Mouse (Mus musculus) G1E (cell line): ENCODE data around the gene Megf9. TPM values are rescaled to one million over a fixed set of nuclear protein-coding genes. Genes with fewer than 3 reads are reported as not detected.

Experiments
- ATAC-seq: 2 replicates; pipeline ENCODE4 v1.8.0; 2016; ENCODE audit warnings: mild to moderate bottlenecking; ENCODE audit not compliant: insufficient number of reproducible peaks, poor library complexity, low FRiP score, severe bottlenecking; ENCODE audit errors: extremely low read depth
- DNase-seq: peaks from one replicate; pipeline ENCODE4 v3.0.0; 2012; ENCODE audit warnings: low spot score
- H3K27me3 ChIP-seq: 2 replicates; pipeline ENCODE4 v1.6.1; 2012; ENCODE audit warnings: mild to moderate bottlenecking, low read length, inconsistent platforms; ENCODE audit not compliant: insufficient read depth
- H3K36me3 ChIP-seq: replicated peaks from 2 replicates; pipeline ENCODE3; 2012; ENCODE audit warnings: mild to moderate bottlenecking, inconsistent platforms
- H3K4me1 ChIP-seq: 2 replicates; pipeline ENCODE4 v1.6.1; 2012; ENCODE audit warnings: low read depth, low read length, inconsistent platforms, mixed read lengths; ENCODE audit not compliant: insufficient read depth
- H3K4me3 ChIP-seq: 2 replicates; pipeline ENCODE4 v1.5.1; 2012; ENCODE audit warnings: low read depth, mild to moderate bottlenecking, inconsistent platforms, low read length, moderate library complexity, mixed read lengths
- H3K9me3 ChIP-seq: replicated peaks from 2 replicates; pipeline ENCODE4 v1.6.1; 2012; ENCODE audit warnings: inconsistent platforms
- CTCF ChIP-seq: IDR thresholded peaks from 2 replicates; pipeline ENCODE4 v1.5.1; 2012; ENCODE audit warnings: low read depth, low read length, inconsistent platforms, mixed read lengths
- GATA1 ChIP-seq: IDR thresholded peaks from 2 replicates; pipeline ENCODE4 v1.6.1; 2012; ENCODE audit warnings: borderline replicate concordance, low read length, inconsistent platforms, mixed read lengths
- GATA2 ChIP-seq: IDR thresholded peaks from 2 replicates; pipeline ENCODE4 v1.6.1; 2012; ENCODE audit warnings: low read depth, low read length, inconsistent platforms, borderline replicate concordance
- POLR2AphosphoS5 ChIP-seq: IDR thresholded peaks from 2 replicates; pipeline ENCODE4 v1.6.1; 2012; ENCODE audit warnings: low read depth, low read length, inconsistent platforms; ENCODE audit not compliant: insufficient replicate concordance
- TAL1 ChIP-seq: conservative IDR thresholded peaks from 2 replicates; pipeline ENCODE4 v1.6.1; 2012; ENCODE audit warnings: low read depth, low read length, inconsistent platforms, mixed read lengths
- polyA plus RNA-seq: library from polyadenylated mRNA; stranded (reverse); fragments of >175 nt; gene quantifications from 2 replicates; pipeline ENCODE4 v1.2.3, GENCODE M21; 2012
- total RNA-seq, 2 experiments: library from RNA; stranded (forward) in 1 of 2; stranded (reverse) in 1 of 2; fragments of 200-1000 nt in 1 of 2; fragments of >200 nt in 1 of 2; fragmentation: Nextera tagmentation in 1 of 2; gene quantifications; 2 replicates each; pipeline ENCODE4 v1.2.3; 2014 to 2017

Megf9 gene
- total and polyA plus RNA-seq, 3 experiments = under 0.01 TPM; not detected in 2

DNA sequence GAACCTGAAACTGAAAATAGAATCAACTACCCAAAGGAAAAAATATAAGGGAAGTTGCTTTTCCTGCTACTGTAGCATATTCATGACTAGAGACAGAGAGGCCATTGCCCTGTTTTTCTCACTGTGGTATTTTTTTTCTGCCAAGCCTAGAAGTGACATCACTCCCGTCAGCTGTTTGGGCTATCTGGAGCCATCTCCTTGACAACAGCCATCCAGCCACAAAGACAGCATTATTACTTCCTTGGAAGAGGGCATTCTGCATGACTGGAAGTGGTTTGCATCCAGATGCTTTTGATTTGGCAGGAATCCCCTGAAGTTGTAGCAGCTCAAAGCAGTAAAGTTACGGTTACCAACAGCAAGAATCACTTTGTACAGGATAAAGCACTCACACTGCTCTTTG, 122.7 kb downstream of the Megf9 start:
- Histone ChIP-seq H3K36me3 (peaks cover 13% of the 10 kb centered on the region), H3K27me3 (no peaks in the 10 kb centered on the region), H3K4me1 (peaks cover 9% of the 10 kb centered on the region), H3K9me3 (no peaks in the 10 kb centered on the region), H3K4me3 (no peak overlapping the region)
- DNase-seq (no peak), ATAC-seq (no peak)
- TF ChIP-seq GATA2 (no peak), GATA1 (no peak), TAL1 (no peak), CTCF (no peak), POLR2AphosphoS5 (no peak)

DNA sequence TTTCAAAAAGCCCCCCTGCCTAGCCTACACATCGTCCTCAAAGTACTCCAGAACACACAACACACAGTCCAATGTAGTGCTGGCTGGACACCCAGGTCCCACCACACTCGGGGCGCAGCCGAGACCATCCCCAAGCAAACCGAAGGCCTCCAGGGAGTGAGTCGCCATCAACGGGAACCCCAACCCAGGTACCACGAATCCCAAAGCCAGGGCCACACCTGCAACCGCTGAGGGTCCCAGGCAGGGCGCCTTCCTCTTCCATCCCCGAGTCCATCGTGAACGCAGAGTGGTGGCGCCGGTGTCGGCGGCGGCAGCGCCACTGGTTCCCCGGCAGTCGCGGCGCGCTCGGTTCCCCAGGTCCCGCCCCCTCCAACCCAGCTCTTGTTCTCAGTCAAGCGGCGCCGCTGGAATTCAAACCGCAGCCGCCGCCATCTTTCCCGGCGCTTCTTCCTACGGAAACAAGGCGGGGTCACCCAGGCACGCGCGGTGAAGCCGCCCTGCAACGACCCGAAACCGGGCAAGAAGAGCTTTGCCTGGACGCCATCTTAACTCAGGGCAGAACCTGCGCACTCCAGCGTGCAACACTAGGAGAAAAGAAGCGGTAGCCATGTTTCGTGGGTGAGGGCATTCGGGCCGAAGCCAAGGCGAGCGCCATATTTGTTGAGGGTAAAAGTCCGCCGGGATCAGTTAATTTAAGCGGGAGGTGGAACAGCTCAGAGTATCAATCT, 124.6 kb downstream of the Megf9 start, which contains the start of gene Cdk5rap2:
TSS of gene Cdk5rap2 (minus strand) at position 450 of the 728 bp plus-strand sequence.
- ATAC-seq = peak; percentile 97
- Histone ChIP-seq H3K27me3 (no peaks in the 10 kb centered on the region), H3K4me1 (peaks cover 9% of the 10 kb centered on the region), H3K9me3 (no peaks in the 10 kb centered on the region), H3K36me3 (peaks cover 21% of the 10 kb centered on the region), H3K4me3 (peak within 1 kb of the TSS; percentile 92)
- DNase-seq = peak; percentile 72
- no peak for TF ChIP-seq GATA2
- TF ChIP-seq GATA1 = no peak
- TF ChIP-seq CTCF = no peak
- no peak for TF ChIP-seq POLR2AphosphoS5
- TF ChIP-seq TAL1 = no peak

DNA sequence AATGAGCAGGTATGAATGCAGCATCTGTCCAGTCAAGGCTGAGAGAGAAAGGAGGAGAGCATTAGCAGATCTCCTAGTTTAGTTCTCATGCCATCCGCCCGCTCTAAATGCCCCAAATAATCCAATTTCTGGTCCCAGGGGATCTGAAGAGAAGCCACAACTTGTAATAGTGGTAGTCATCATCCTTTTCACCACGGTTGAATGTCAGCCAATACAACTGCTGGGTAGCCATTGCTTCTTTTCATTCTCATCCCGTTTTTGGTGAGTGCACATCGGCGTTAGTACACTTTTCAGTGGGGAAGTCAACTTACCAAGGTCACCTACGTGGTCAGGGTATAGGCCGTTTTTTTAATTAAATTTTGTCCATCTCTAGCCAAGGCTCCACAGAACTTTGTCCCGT, 125.3 kb downstream of the Megf9 start:
- no peak for ATAC-seq
- TF ChIP-seq CTCF (no peak), GATA2 (no peak), TAL1 (no peak), POLR2AphosphoS5 (no peak)
- H3K36me3 ChIP-seq = peaks cover 28% of the 10 kb centered on the region
- H3K4me1 ChIP-seq = peaks cover 9% of the 10 kb centered on the region
- no peaks in the 10 kb centered on the region for H3K9me3 ChIP-seq
- peak overlapping the region; percentile 92 for H3K4me3 ChIP-seq
- H3K27me3 ChIP-seq = no peaks in the 10 kb centered on the region
- no peak for DNase-seq

DNA sequence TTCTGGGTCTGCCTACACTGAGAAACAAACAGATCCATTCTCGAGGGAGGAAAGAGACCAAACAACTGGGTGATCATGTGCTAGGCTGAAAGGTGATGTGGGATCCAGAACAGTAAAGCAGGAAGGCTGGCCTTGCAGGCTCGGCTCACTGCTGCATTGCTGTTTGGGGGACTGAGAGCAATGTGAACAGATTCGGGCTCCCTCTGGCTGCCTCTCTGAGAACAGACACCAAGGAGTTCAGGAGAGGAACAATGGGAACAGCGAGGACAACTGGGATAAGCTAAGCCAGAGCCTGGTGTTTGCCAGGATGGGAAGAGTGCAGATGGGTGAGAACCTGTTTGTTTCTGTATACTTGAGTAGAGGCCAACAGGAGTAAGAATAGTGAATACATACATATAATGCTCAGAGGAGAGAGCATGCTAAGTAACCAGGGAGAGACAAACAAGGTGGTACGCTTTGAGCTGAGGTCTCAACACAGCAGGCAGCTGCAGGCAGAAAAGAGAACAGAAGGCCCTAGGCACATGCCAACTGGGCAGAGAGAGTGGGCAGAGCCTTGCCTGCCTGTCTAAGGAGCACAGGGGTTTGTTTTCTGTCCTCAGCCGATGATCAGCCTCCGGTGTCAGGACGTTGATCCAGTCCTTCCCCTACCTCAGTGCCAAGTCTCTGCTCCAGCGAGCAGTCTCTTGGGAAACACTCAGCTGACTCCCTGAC, 132.5 kb downstream of the Megf9 start:
- Histone ChIP-seq H3K4me3 (no peak overlapping the region), H3K4me1 (no peaks in the 10 kb centered on the region), H3K9me3 (no peaks in the 10 kb centered on the region), H3K36me3 (peaks cover 75% of the 10 kb centered on the region), H3K27me3 (no peaks in the 10 kb centered on the region)
- DNase-seq (no peak), ATAC-seq (no peak)
- TF ChIP-seq CTCF (no peak), POLR2AphosphoS5 (no peak), GATA1 (no peak), TAL1 (no peak), GATA2 (no peak)

DNA sequence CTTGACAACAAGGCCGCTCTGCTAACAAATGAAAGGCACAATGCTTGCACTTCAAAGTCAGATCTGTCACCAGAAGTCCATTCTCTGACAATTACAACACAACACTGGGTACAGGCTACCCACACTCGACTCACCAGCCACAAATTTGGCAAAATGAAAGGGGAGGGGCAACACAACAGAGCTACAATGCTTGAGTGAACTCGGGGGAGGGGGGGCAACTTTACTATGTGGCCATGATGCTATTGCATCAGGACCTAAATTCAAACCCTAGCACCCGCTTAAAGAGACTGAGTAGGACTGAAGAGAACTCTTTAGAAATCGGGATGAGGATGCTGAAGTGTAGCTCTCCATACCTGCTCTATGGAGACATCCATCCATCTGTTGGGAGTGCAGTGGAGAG, 135.3 kb downstream of the Megf9 start:
- Histone ChIP-seq H3K4me1 (no peaks in the 10 kb centered on the region), H3K9me3 (no peaks in the 10 kb centered on the region), H3K27me3 (no peaks in the 10 kb centered on the region), H3K4me3 (no peak overlapping the region), H3K36me3 (peaks cover 83% of the 10 kb centered on the region)
- ATAC-seq (no peak), DNase-seq (no peak)
- TF ChIP-seq CTCF = no peak
- no peak for TF ChIP-seq TAL1
- no peak for TF ChIP-seq POLR2AphosphoS5
- TF ChIP-seq GATA2 = no peak
- no peak for TF ChIP-seq GATA1

DNA sequence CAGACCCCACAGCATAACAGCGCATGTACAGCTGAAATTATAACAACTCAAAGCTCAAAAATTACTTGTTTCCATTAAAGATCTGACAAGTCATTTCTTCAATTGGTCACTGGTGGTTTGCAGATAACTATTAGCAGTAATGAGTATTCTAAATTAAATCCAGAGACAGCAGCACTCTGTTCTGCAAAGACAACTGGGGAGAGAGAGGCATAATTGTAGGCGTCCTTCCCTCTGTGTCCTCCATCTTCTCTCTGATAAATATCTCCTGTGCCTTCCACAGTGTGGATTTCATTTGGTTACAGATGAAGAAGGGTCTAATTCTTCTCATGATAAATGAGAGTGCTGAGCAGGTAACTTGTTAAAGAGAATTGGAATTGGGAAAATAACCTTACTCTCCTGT, 135.7 kb downstream of the Megf9 start:
- Histone ChIP-seq H3K4me1 (no peaks in the 10 kb centered on the region), H3K9me3 (no peaks in the 10 kb centered on the region), H3K4me3 (no peak overlapping the region), H3K36me3 (peaks cover 86% of the 10 kb centered on the region), H3K27me3 (no peaks in the 10 kb centered on the region)
- TF ChIP-seq POLR2AphosphoS5 (no peak), GATA1 (no peak)
- ATAC-seq = no peak
- no peak for DNase-seq
